Mouse (Mus musculus) ES-E14 (cell line): ENCODE data around the gene Rasal3.

Experiments used
- CHD2 ChIP-seq: IDR thresholded peaks from 2 replicates; pipeline ENCODE4 v1.6.1; 2014; ENCODE audit warnings: mild to moderate bottlenecking, low read depth, low read length, inconsistent platforms
- MAFK ChIP-seq: IDR thresholded peaks from 2 replicates; pipeline ENCODE4 v1.6.1; 2014; ENCODE audit warnings: mild to moderate bottlenecking, low read depth, low read length, inconsistent platforms; ENCODE audit not compliant: insufficient read depth

DNA sequence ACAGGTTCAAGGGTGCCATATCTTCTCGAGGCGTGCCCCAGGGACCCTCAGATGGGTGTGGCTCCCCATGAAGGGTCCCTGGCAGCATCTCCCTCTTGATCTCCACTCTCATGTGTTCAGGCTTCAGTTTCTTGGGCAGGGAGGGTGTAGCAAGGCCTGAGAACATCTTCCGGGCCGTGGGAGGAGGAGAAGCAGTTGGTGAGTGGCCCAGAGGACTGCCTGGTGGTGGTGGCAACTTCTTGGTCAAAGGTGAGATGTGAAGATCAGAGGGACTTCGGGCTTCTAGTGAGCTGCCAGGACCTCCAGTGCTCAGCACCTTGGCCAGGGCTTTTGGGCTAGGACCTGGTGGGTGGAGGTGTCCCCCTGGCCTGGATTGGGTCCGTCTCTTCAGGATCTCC is 44.4 kb downstream of the Rasal3 start:
- TF ChIP-seq CHD2: no peak
- TF ChIP-seq MAFK: no peak
